Mouse (Mus musculus): Measurements from ENCODE around the gene Pkd1l1. TPM values are rescaled to one million over a fixed set of nuclear protein-coding genes. Genes with fewer than 3 reads are reported as not detected.

The Pkd1l1 gene
- total and polyA plus RNA-seq, 3 experiments, result not detected

DNA sequence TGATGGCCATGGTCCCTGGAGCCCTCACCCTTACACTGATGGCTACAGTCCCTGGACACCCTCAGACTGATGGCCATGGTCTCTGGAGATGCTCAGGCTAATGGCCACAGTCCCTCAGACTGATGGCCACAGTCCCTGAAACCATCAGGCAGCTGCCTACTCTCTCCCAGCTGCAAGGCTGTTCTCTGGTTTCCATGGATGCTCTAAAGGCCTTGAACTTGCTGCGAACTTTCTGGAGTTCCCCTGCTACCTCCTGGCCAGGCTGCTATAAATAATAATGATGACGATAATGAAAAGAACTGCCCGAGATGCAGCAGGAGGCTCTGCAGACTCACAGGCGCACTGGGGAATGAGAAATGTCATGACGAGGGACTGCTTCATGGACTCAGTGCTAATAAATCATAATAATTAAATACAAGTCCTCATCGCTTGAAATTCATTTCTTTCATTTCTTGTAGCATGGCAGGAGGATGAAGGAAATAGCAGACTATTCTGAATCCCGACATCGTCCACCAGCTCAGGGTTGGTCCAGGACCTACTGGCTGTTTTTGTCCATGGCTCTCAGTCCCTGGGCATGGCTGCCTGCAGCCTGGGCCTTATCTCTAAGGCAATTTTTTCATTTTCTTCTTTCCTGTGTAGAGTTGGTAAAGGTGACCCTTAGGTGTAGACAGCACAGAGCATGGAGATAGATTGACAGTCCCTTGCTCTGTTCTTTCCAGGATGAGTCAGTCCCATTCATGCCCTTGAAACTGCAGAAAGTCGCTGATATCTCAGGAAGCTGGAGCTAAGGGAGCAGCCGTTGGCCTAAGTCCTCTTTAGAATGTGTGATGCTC is 191.5 kb downstream of the Pkd1l1 start:
- no peak overlapping the region for H3K9ac ChIP-seq (ENCODE audit: insufficient read depth, low read depth)
- H3K4me2 ChIP-seq (ENCODE audit: insufficient read depth, low read depth, poor library complexity, severe bottlenecking), result no peak overlapping the region
- no peak for TF ChIP-seq TCF12 (IDR thresholded peaks at IDR 0.05; ENCODE audit: low read depth, low read length)
- TF ChIP-seq CHD1 (IDR thresholded peaks at IDR 0.05; ENCODE audit: low read depth, low read length), result no peak
- TF ChIP-seq SMC3 (IDR thresholded peaks at IDR 0.05; ENCODE audit: low read depth, low read length), result no peak
- TF ChIP-seq MYC (IDR thresholded peaks at IDR 0.05; ENCODE audit: low read depth, low read length), result no peak
- TF ChIP-seq USF1 (IDR thresholded peaks at IDR 0.05; ENCODE audit: low read depth, low read length), result no peak
- TF ChIP-seq TBP (conservative IDR thresholded peaks at IDR 0.05; ENCODE audit: low read depth, low read length), result no peak
- TF ChIP-seq CHD2 (IDR thresholded peaks at IDR 0.05; ENCODE audit: low read length), result no peak
- TF ChIP-seq KAT2A (IDR thresholded peaks at IDR 0.05; ENCODE audit: insufficient replicate concordance, low read length), result no peak
- TF ChIP-seq NELFE (IDR thresholded peaks at IDR 0.05; ENCODE audit: low read depth, low read length), result no peak
- TF ChIP-seq UBTF (IDR thresholded peaks at IDR 0.05; ENCODE audit: low read depth, low read length), result no peak
- TF ChIP-seq ETS1 (conservative IDR thresholded peaks at IDR 0.05; ENCODE audit: low read depth, low read length), result no peak
- TF ChIP-seq JUN (IDR thresholded peaks at IDR 0.05; ENCODE audit: insufficient read depth, low read depth, low read length), result no peak
- TF ChIP-seq ZKSCAN1 (IDR thresholded peaks at IDR 0.05; ENCODE audit: borderline replicate concordance, low read depth, low read length), result no peak
- no peak for TF ChIP-seq ZNF384 (IDR thresholded peaks at IDR 0.05; ENCODE audit: low read depth, low read length)
- H3K9me3 ChIP-seq (replicated peaks; ENCODE audit: low read length), result no peaks in the 10 kb centered on the region
- in situ Hi-C loops (cut with MboI; ENCODE audit: low pct_ligation_motif_present, low pct_unique_long_range_greater_than_20kb, low sequenced_read_pairs) (no loop called here), dilution Hi-C loops (cut with MboI; ENCODE audit: extremely low pct_ligation_motif_present, extremely low pct_unique_long_range_greater_than_20kb, low sequenced_read_pairs) (no loop called here)
- no peaks in the 10 kb centered on the region for H3K79me2 ChIP-seq (replicated peaks; ENCODE audit: control insufficient read depth, extremely low read depth, insufficient read depth, poor library complexity, severe bottlenecking)
- no peaks in the 10 kb centered on the region for H3K4me1 ChIP-seq (ENCODE audit: control insufficient read depth in 1 of 2, insufficient read depth in 2 of 2)
- H3K27me3 ChIP-seq (replicated peaks), result peaks cover 83% of the 10 kb centered on the region
- H3K36me3 ChIP-seq (replicated peaks in 1 of 2; ENCODE audit: control insufficient read depth in 1 of 2, insufficient read depth in 1 of 2, low read length in 1 of 2), result no peaks in the 10 kb centered on the region
- H3K4me3 ChIP-seq (replicated peaks in 1 of 3; ENCODE audit: low read depth in 2 of 3, low read length in 2 of 3, poor library complexity in 1 of 3), result no peak overlapping the region
- no peak for DNase-seq (ENCODE audit: extremely low read depth)
- H3K27ac ChIP-seq (ENCODE audit: insufficient read depth, low read depth), result no peak overlapping the region

DNA sequence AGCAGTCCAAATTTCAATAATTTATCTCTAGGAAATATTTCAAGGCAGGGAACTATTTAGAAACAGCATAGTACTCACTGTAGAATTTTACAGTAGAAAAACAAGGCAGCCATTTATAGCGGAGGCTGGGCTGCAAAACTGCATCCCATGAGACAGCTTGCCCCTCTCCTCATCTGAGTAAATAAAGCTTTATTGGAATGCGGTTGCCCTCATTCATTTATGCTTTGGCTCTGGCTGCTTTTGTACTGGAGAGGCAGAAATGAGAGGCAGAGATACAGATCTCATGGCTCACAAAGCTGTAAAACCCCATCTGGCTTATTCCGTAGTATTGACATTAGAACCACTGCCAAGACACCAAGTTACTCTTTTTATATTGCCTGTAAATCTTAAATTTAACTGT is 193.6 kb downstream of the Pkd1l1 start:
- dilution Hi-C loops (cut with MboI; ENCODE audit: extremely low pct_ligation_motif_present, extremely low pct_unique_long_range_greater_than_20kb, low sequenced_read_pairs), result no loop called here
- H3K4me1 ChIP-seq (ENCODE audit: control insufficient read depth in 1 of 2, insufficient read depth in 2 of 2), result no peaks in the 10 kb centered on the region

More for the DNA sequence above, 193.6 kb downstream of the Pkd1l1 start:
- TF ChIP-seq CHD2 (IDR thresholded peaks at IDR 0.05; ENCODE audit: low read length) (no peak), POLR2A (IDR thresholded peaks at IDR 0.05; ENCODE audit: low read depth, low read length) (no peak), NELFE (IDR thresholded peaks at IDR 0.05; ENCODE audit: low read depth, low read length) (no peak), ZNF384 (IDR thresholded peaks at IDR 0.05; ENCODE audit: low read depth, low read length) (no peak)
- no peak overlapping the region for H3K4me3 ChIP-seq (replicated peaks in 1 of 3; ENCODE audit: low read depth in 2 of 3, low read length in 2 of 3, poor library complexity in 1 of 3)
- DNase-seq (ENCODE audit: extremely low read depth), result no peak
- peaks cover 84% of the 10 kb centered on the region for H3K27me3 ChIP-seq (replicated peaks)
- H3K9ac ChIP-seq (ENCODE audit: insufficient read depth, low read depth), result no peak overlapping the region
- H3K4me2 ChIP-seq (ENCODE audit: insufficient read depth, low read depth, poor library complexity, severe bottlenecking), result no peak overlapping the region
- no peaks in the 10 kb centered on the region for H3K36me3 ChIP-seq (replicated peaks in 1 of 2; ENCODE audit: control insufficient read depth in 1 of 2, insufficient read depth in 1 of 2, low read length in 1 of 2)
- H3K9me3 ChIP-seq (replicated peaks; ENCODE audit: low read length), result no peaks in the 10 kb centered on the region
- no peak overlapping the region for H3K27ac ChIP-seq (ENCODE audit: insufficient read depth, low read depth)
- in situ Hi-C loops (cut with MboI; ENCODE audit: low pct_ligation_motif_present, low pct_unique_long_range_greater_than_20kb, low sequenced_read_pairs), result no loop called here
- H3K79me2 ChIP-seq (replicated peaks; ENCODE audit: control insufficient read depth, extremely low read depth, insufficient read depth, poor library complexity, severe bottlenecking), result no peaks in the 10 kb centered on the region

Other genes starting within 250 kb of the Pkd1l1 start
- 14.3 and 18.2 TPM in 2 replicates for gene Hus1, start 37.9 kb upstream of the Pkd1l1 start, total RNA-seq (2012; rRNA removed)
- gene Hus1, start 37.9 kb upstream of the Pkd1l1 start, total RNA-seq (2014; rRNA removed), result 31.0 and 31.4 TPM in 2 replicates
- 28.7 and 29.9 TPM in 2 replicates for gene Hus1, start 37.9 kb upstream of the Pkd1l1 start, polyA plus RNA-seq (2012; ENCODE audit: insufficient read length, low read depth)
- not detected in 2 replicates for gene Gm11992, start 75.3 kb upstream of the Pkd1l1 start, total RNA-seq (2012; rRNA removed)
- not detected in 2 replicates for gene Gm11992, start 75.3 kb upstream of the Pkd1l1 start, total RNA-seq (2014; rRNA removed)
- gene Gm11992, start 75.3 kb upstream of the Pkd1l1 start, polyA plus RNA-seq (2012; ENCODE audit: insufficient read length, low read depth), result not detected in 2 replicates
- not detected in 2 replicates for gene Sun3, start 75.7 kb upstream of the Pkd1l1 start, total RNA-seq (2012; rRNA removed)
- not detected in 2 replicates for gene Sun3, start 75.7 kb upstream of the Pkd1l1 start, total RNA-seq (2014; rRNA removed)
- gene Sun3, start 75.7 kb upstream of the Pkd1l1 start, polyA plus RNA-seq (2012; ENCODE audit: insufficient read length, low read depth), result not detected in 2 replicates
- gene Upp1, start 144.8 kb upstream of the Pkd1l1 start, total RNA-seq (2012; rRNA removed), result 0.21 TPM in 1 of 2 replicates, not detected in the other
- gene Upp1, start 144.8 kb upstream of the Pkd1l1 start, total RNA-seq (2014; rRNA removed), result not detected in 2 replicates
- gene Upp1, start 144.8 kb upstream of the Pkd1l1 start, polyA plus RNA-seq (2012; ENCODE audit: insufficient read length, low read depth), result not detected in 2 replicates
- gene Abca13, start 218.7 kb upstream of the Pkd1l1 start, total RNA-seq (2012; rRNA removed), result under 0.01 TPM in 1 of 2 replicates, not detected in the other
- gene Abca13, start 218.7 kb upstream of the Pkd1l1 start, total RNA-seq (2014; rRNA removed), result 0.01 and 0.03 TPM in 2 replicates
- gene Abca13, start 218.7 kb upstream of the Pkd1l1 start, polyA plus RNA-seq (2012; ENCODE audit: insufficient read length, low read depth), result 0.03 TPM in 2 replicates

Data from CH12.LX (cell line).